15 mouse cellular contexts compared by ENCODE assay signal in the genomic region with DNA sequence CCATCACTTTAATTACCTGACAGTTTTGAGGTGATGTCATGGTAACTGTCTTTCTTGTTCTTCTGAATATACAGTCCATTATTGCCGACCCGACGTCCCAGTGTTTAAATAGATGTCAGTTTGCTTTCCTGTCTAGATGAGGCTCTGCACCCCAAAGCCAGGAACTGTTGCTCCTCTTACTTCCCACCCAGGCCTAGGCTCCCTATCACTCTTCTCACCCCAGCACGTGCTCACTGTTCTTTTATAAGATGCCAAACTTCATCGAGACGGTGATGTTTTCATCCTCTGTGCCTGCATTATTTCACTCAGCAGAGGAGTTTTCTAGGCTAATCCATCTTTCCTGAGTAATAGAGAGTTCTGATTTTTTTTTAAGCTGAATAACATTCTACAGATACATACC.
"Had no signal": no experiment of that assay in that cellular context is flagged by ENCODE, and none has a peak within 500 bp of the region (broad histone marks: within the 10 kb centered on the region; RNA-seq: fewer than 3 reads in every experiment).

No protein-coding gene starts in this region.

- H3K27me3 ChIP-seq: liver, embryonic 15.5 days; lung, embryonic 15.5 days; midbrain, embryonic 13.5 days; midbrain, embryonic 15.5 days; neural tube, embryonic 12.5 days had no signal

- H3K9me3 ChIP-seq: liver, embryonic 15.5 days; lung, embryonic 15.5 days; midbrain, embryonic 13.5 days; midbrain, embryonic 15.5 days; neural tube, embryonic 12.5 days had no signal

- ATAC-seq: midbrain, embryonic 13.5 days; midbrain, embryonic 15.5 days had no signal

- H3K4me2 ChIP-seq: lung, embryonic 15.5 days; midbrain, embryonic 11.5 days; midbrain, embryonic 13.5 days; midbrain, embryonic 15.5 days; neural tube, embryonic 12.5 days had no signal

- H3K4me3 ChIP-seq: liver, embryonic 15.5 days; lung, embryonic 15.5 days; megakaryocyte, embryonic 14.5 days; midbrain, embryonic 13.5 days; midbrain, embryonic 15.5 days; neural tube, embryonic 12.5 days had no signal

- H3K36me3 ChIP-seq: liver, embryonic 15.5 days; lung, embryonic 15.5 days; midbrain, embryonic 13.5 days; midbrain, embryonic 15.5 days; neural tube, embryonic 12.5 days had no signal

- H3K27ac ChIP-seq: lung, embryonic 15.5 days; macrophage; midbrain, embryonic 13.5 days; midbrain, embryonic 15.5 days; neural tube, embryonic 12.5 days had no signal

- H3K9ac ChIP-seq: liver, embryonic 15.5 days; lung, embryonic 15.5 days; midbrain, embryonic 13.5 days; midbrain, embryonic 15.5 days; neural tube, embryonic 12.5 days had no signal

- DNase-seq: lung, adult 2 months; lung, postnatal 14 days; lung, postnatal 36 days; right cerebral cortex, postnatal 14 days; thymus, adult 2 months; thymus, postnatal 25 days; thymus, postnatal 4 days had no signal

- H3K4me1 ChIP-seq: liver, embryonic 15.5 days; lung, embryonic 15.5 days; megakaryocyte, embryonic 14.5 days; midbrain, embryonic 15.5 days; neural tube, embryonic 12.5 days had no signal
